Mouse (Mus musculus): Measurements from ENCODE around the gene Stfa1. TPM values are rescaled to one million over a fixed set of nuclear protein-coding genes. Genes with fewer than 3 reads are reported as not detected.
"Not testable (repeated sequence)": the region's sequence is repeated elsewhere in the genome, so short reads cannot be mapped to it uniquely, and the experiment has no call there.

Gene Stfa1
- 0.26 and 0.66 TPM in 2 replicates for polyA plus RNA-seq (2016; fragmentation: Nextera tagmentation; extraction: Ambion mirVana)

GRCm38 (mm10) chr16:36276796-36277195 lies at the start of gene Stfa1:
Stfa1 (plus strand) TSS chr16:36276951.
- not testable (repeated sequence) for H3K4me3 ChIP-seq; H3K27ac ChIP-seq; H3K4me1 ChIP-seq (replicated peaks); H3K27me3 ChIP-seq (ENCODE audit: insufficient read depth, poor library complexity, severe bottlenecking); H3K36me3 ChIP-seq; H3K9me3 ChIP-seq; DNase-seq (ENCODE audit: low spot score)
- 88% methylated on average over 4 of the region's 4 CpGs for WGBS

- not testable (repeated sequence) for H3K9me3 ChIP-seq; H3K27ac ChIP-seq; DNase-seq (ENCODE audit: low spot score); H3K4me3 ChIP-seq; H3K4me1 ChIP-seq (replicated peaks); H3K36me3 ChIP-seq; H3K27me3 ChIP-seq (ENCODE audit: insufficient read depth, poor library complexity, severe bottlenecking)
Observed at GRCm38 (mm10) chr16:36260585-36260984, 16.2 kb upstream of the Stfa1 start.

GRCm38 (mm10) chr16:36289140-36289539 lies 12.4 kb downstream of the Stfa1 start:
- WGBS = 88% methylated on average over 4 of the region's 4 CpGs
- H3K27ac ChIP-seq = no peak overlapping the region
- H3K36me3 ChIP-seq = no peaks in the 10 kb centered on the region
- no peaks in the 10 kb centered on the region for H3K9me3 ChIP-seq
- no peak for DNase-seq (ENCODE audit: low spot score)
- H3K27me3 ChIP-seq (ENCODE audit: insufficient read depth, poor library complexity, severe bottlenecking) = no peaks in the 10 kb centered on the region
- H3K4me1 ChIP-seq (replicated peaks) = no peaks in the 10 kb centered on the region
- H3K4me3 ChIP-seq = no peak overlapping the region

- no peaks in the 10 kb centered on the region for H3K4me1 ChIP-seq (replicated peaks)
- H3K4me3 ChIP-seq = no peak overlapping the region
- H3K27me3 ChIP-seq (ENCODE audit: insufficient read depth, poor library complexity, severe bottlenecking) = no peaks in the 10 kb centered on the region
- no peak overlapping the region for H3K27ac ChIP-seq
- no peak for DNase-seq (ENCODE audit: low spot score)
- H3K36me3 ChIP-seq = no peaks in the 10 kb centered on the region
- no peaks in the 10 kb centered on the region for H3K9me3 ChIP-seq
- WGBS = 86% methylated on average over 4 of the region's 4 CpGs
Observed at GRCm38 (mm10) chr16:36307631-36308030, 30.9 kb downstream of the Stfa1 start.

GRCm38 (mm10) chr16:36316111-36316510 lies 39.4 kb downstream of the Stfa1 start:
- DNase-seq (ENCODE audit: low spot score); H3K9me3 ChIP-seq: not testable (repeated sequence)

GRCm38 (mm10) chr16:36319286-36319685 lies 42.5 kb downstream of the Stfa1 start:
- no peak overlapping the region for H3K4me3 ChIP-seq
- H3K4me1 ChIP-seq (replicated peaks) = no peaks in the 10 kb centered on the region
- no peaks in the 10 kb centered on the region for H3K36me3 ChIP-seq
- DNase-seq (ENCODE audit: low spot score) = no peak
- H3K9me3 ChIP-seq = no peaks in the 10 kb centered on the region
- no peaks in the 10 kb centered on the region for H3K27me3 ChIP-seq (ENCODE audit: insufficient read depth, poor library complexity, severe bottlenecking)
- no peak overlapping the region for H3K27ac ChIP-seq

More at GRCm38 (mm10) chr16:36316111-36316510, 39.4 kb downstream of the Stfa1 start:
- not testable (repeated sequence) for H3K4me3 ChIP-seq; H3K36me3 ChIP-seq; H3K27me3 ChIP-seq (ENCODE audit: insufficient read depth, poor library complexity, severe bottlenecking); H3K27ac ChIP-seq; H3K4me1 ChIP-seq (replicated peaks)
- WGBS = 81% methylated on average over 6 of the region's 6 CpGs

- Histone ChIP-seq H3K4me3 (no peak within 1 kb of the TSS), H3K27ac (no peak within 1 kb of the TSS), H3K9me3 (no peaks in the 10 kb centered on the region), H3K36me3 (no peaks in the 10 kb centered on the region), H3K4me1 (replicated peaks) (no peaks in the 10 kb centered on the region), H3K27me3 (ENCODE audit: insufficient read depth, poor library complexity, severe bottlenecking) (no peaks in the 10 kb centered on the region)
- no peak for DNase-seq (ENCODE audit: low spot score)
- 81% methylated on average over 3 of the region's 3 CpGs for WGBS
Observed at GRCm38 (mm10) chr16:36334232-36334631, 57.5 kb downstream of the Stfa1 start, which contains the start of gene BC117090. BC117090 (minus strand) TSS chr16:36334332.

Other genes starting within 250 kb of the Stfa1 start
- 7.6 and 10.2 TPM in 2 replicates for gene Wdr5b, start 235.8 kb upstream of the Stfa1 start, polyA plus RNA-seq (2016; fragmentation: Nextera tagmentation; extraction: Ambion mirVana)
- gene Fam162a, start 205.4 kb upstream of the Stfa1 start, polyA plus RNA-seq (2016; fragmentation: Nextera tagmentation; extraction: Ambion mirVana) = 250 and 319 TPM in 2 replicates
- gene Ccdc58, start 205.3 kb upstream of the Stfa1 start, polyA plus RNA-seq (2016; fragmentation: Nextera tagmentation; extraction: Ambion mirVana) = 81.4 and 96.2 TPM in 2 replicates
- gene Csta1, start 145.7 kb upstream of the Stfa1 start, polyA plus RNA-seq (2016; fragmentation: Nextera tagmentation; extraction: Ambion mirVana) = not detected in 2 replicates
- not detected in 2 replicates for gene Stfa2l1, start 120.1 kb upstream of the Stfa1 start, polyA plus RNA-seq (2016; fragmentation: Nextera tagmentation; extraction: Ambion mirVana)
- not detected in 2 replicates for gene Gm5483, start 92.7 kb upstream of the Stfa1 start, polyA plus RNA-seq (2016; fragmentation: Nextera tagmentation; extraction: Ambion mirVana)
- not detected in 2 replicates for gene Gm5416, start 66.5 kb upstream of the Stfa1 start, polyA plus RNA-seq (2016; fragmentation: Nextera tagmentation; extraction: Ambion mirVana)
- gene 2010005H15Rik, start 55.5 kb upstream of the Stfa1 start, polyA plus RNA-seq (2016; fragmentation: Nextera tagmentation; extraction: Ambion mirVana) = not detected in 2 replicates
- gene BC117090, start 57.4 kb downstream of the Stfa1 start, polyA plus RNA-seq (2016; fragmentation: Nextera tagmentation; extraction: Ambion mirVana) = not detected in 2 replicates
- not detected in 2 replicates for gene BC100530, start 90.8 kb downstream of the Stfa1 start, polyA plus RNA-seq (2016; fragmentation: Nextera tagmentation; extraction: Ambion mirVana)
- not detected in 2 replicates for gene Stfa2, start 131.5 kb downstream of the Stfa1 start, polyA plus RNA-seq (2016; fragmentation: Nextera tagmentation; extraction: Ambion mirVana)
- not detected in 2 replicates for gene Stfa3, start 178.4 kb downstream of the Stfa1 start, polyA plus RNA-seq (2016; fragmentation: Nextera tagmentation; extraction: Ambion mirVana)